Mouse (Mus musculus) adipocyte (in vitro differentiated cells): ENCODE data around the gene Rin3.
A peak's percentile ranks its signal among the peaks of the same experiment; 100 is the strongest.

Experiments
- DNase-seq: peaks from one replicate; pipeline ENCODE4 v3.0.0-alpha.2; 2016; ENCODE audit warnings: low spot score

Rin3 gene

GRCm38 (mm10) chr12:102369488-102370235, 86.8 kb downstream of the Rin3 start:
- no peak for DNase-seq

DNA sequence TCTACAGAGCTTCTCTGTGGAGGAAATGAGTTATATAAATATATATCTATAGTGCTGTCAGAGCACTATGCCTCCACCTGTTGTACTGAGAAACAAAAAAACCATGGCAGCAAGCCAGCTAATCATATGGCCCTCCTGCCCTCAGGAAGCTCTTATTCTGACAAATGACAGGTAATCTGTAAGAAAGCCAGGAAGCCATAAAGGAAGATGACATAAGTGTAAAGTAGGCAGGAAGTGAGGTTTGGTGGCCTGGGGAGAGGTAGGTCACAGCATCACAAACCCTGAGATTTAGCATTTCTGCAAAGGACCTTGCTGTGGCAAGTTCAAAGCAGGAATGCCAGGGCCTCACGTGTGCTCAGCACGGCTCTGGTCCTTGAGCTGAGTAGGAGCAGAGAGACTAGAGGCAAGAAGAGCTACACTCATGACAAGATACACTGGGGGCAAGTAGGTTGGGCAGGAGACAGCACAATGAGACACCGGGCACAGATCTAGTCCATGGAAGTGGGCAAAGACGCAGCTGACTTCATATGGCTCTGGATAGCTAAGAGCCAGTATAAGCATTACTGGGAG, 88.2 kb downstream of the Rin3 start:
- no peak for DNase-seq

DNA sequence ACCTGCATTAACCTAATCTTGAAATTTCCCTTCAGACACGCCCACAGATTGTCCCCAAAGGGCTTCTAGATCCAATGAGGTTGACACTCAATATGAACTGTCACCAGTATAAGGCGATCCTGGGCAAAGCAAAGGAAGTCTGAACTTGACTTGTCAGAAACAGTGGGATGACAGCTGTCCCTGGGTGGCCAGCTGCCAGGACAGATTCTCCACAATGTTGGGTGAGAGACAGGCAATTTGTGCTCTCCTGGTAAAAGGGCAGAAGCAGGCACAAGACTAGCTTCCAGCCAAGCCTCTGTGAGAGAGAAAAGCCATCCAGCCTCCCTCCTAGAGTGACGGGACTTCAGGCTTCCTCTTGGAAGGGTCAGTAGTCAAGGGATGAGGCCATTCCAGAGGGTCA, 89.5 kb downstream of the Rin3 start:
- DNase-seq = peak; percentile 19

GRCm38 (mm10) chr12:102382180-102382579, 99.3 kb downstream of the Rin3 start:
- DNase-seq = no peak

- DNase-seq = no peak
Measured at GRCm38 (mm10) chr12:102383288-102383687, 100.4 kb downstream of the Rin3 start.

- peak; percentile 69 for DNase-seq
Measured at GRCm38 (mm10) chr12:102384819-102385218, 102.0 kb downstream of the Rin3 start.

DNA sequence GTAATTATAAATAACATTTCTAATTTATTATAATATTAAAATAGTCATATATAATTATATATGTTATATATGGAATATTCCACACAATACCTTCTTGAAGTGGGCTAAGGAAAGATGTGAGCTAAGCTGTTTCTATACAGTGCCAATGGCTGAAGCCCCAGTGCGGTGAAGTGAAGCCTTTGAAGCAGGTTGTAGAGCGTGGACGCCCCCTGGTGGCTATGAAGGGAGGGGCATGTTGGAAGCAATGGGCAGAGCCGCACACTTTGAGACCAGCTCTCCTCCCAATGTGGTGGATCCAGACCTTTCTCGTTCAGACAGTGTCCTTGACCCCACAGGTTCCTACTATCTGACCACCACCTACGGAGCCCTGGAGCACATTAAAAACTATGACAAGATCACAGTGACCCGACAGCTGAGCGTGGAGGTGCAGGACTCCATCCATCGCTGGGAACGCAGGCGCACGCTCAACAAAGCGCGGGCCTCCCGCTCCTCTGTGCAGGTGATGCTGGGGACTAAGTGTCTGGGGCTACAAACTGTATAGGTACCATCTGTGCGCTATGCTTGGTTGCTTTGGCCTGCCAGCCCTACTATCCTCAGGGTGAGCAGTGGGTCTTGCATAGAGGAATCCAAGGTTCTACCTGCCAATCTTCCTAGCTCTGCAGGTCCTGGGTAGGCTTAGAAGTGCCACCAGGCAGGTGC, 104.5 kb downstream of the Rin3 start:
- DNase-seq = peak; percentile 82

DNA sequence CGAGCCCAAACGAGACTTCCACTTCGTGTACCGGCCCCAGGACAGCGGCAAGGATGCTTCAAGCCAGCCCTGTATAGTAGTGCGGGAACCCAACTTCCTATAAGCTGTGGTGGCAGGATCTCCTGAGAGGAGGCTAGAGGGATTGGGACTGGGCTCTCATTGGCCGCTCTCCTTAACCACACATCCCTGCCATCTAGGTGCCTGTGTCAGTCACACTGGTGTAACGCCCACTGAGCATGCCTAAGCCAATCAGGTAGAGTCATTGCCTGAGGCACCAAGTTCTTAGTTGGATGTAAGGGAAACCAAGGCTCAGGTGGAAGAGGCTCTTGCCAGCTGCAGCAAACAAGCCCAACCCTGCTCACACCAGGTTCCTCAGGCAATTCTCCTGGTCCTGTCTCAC, 107.2 kb downstream of the Rin3 start:
- no peak for DNase-seq

DNA sequence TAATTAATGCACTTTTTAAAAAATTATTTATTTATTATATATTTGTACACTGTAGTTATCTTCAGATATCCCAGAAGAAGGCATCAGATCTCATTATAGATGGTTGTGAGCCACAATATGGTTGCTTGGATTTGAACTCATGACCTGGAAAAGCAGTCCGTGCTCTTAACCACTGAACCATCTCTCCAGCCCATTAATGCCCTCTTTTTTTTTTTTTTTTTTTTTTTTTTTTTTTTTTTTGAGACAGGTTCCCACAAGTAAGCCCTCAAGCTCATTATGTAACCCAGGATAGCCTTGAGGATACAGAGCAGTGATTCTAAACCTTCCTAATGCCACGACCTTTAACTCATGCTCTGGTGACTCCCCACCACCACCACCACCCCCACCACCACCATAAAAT, 108.3 kb downstream of the Rin3 start:
- DNase-seq = no peak

DNA sequence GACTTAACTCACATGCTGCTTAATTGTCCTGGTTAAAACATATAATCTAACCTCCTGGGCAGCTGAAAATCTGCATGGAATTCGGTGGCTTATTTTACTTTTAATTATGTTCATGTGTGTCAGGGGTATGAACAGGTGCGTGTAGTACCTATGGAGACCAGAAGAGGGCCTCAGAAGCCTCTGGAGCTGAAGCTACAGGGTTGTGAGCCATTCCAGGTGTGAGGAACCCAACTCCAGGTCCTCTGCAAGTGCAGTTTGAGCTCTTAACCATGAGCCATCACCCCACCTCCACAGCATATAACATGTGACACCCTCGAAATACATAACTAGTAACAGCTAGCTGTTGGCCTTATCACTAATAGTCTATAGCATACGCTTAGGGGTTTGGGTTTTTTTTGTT, 109.1 kb downstream of the Rin3 start:
- peak; percentile 33 for DNase-seq

DNA sequence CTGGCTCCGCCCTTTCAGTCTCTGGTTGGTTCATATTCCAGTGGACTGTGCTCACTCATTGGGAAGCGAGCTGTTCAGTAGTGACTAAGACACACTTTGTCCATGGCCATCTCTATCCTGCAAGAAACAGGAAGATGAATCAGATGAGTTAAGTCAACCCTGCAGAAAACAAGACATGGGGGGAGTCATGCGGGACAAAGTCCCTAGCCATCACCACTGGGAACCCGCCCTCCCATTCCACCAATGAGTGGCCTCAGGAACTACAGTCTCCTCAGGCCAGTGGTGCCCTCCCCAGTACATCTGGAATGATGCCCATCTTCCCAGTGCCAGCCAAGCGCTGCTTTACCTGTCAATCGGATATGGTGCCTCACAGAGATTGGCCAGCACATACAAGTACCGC, 111.6 kb downstream of the Rin3 start:
- DNase-seq = no peak

DNA sequence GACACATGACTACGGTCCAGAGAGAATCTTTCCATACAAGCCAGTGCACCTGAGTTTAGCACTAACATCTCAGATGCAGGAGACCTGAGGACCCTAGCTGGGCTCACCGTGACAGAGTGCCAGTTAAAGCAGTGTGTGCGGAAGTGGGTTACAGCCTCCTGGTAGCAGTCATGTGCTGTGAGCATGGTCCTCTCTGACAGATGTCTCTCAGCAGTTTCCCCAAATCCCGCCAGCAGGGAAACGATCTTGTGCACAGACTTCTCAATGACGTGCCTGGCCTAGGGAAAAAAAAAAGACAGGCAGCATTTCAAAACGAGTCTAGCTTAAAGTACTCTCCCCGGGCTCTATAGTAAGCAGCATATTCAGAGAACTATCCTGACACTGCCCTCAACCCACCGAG, 112.7 kb downstream of the Rin3 start:
- DNase-seq = no peak

GRCm38 (mm10) chr12:102395998-102396991, 113.4 kb downstream of the Rin3 start:
- DNase-seq = no peak

DNA sequence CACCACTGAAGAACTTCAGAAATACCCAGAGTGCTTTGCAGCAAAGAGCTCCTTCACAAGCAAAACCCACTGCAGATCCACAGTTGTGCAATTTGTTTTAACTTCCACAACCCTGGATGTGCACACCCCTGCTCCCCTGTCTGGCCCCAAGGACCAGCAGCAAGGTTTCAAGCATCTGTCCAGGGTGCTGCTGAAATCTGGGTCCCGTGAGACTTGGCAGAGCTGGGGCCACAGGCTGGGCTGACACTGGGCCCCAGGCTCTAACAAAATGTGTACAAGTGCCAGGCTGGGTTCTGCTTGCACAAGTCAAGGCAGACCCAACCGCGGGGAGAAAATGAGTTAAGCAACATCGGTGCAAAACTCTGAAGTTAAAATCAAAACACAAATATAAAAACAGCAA, 115.7 kb downstream of the Rin3 start:
- peak; percentile 52 for DNase-seq

- no peak for DNase-seq
Measured at GRCm38 (mm10) chr12:102413171-102413570, 130.3 kb downstream of the Rin3 start.

- DNase-seq = no peak
Measured at GRCm38 (mm10) chr12:102414686-102415085, 131.8 kb downstream of the Rin3 start.

DNA sequence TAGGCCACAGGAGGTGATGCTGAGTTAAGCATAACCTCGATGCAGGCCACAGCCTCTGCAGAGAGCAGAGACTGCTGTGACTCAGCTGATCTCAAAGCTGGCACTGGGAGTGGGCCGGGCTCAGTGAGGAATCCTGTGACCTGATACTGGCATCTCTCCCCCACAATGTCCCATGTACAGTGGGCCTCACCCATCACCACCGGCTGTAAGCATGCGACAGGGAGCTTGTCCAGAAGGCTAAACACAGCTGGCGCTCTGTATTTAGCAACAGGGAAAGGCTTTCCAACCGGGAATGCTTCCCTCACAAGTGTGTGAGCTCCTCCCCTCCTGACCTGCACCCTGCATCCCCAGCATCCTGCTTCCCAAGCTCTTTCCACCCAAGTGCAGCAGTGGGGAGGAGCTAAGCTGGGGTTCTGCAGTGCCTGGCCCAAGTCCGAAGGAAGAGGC, 133.6 kb downstream of the Rin3 start:
- DNase-seq = peak; percentile 21

- DNase-seq = no peak
Measured at GRCm38 (mm10) chr12:102416955-102417510, 134.2 kb downstream of the Rin3 start.

GRCm38 (mm10) chr12:102417701-102418100, 134.9 kb downstream of the Rin3 start:
- no peak for DNase-seq

DNA sequence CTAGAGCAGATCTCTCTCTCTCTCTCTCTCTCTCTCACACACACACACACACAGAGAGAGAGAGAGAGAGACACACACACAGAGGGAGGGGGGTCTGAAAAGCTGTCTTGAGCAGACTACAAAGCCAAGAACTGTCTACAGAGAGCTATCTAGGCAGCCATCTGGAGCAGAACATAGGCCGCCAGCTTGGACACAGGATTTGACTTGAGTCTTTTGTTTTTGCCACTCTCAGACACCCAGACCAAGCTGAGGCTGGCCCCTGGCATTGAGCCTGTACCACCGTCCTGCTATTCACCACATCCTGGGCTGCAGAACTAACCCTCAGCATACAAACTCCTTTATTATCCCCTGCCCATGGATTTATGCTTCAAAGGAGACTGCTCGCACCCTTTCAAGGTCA, 136.7 kb downstream of the Rin3 start:
- DNase-seq = no peak

DNA sequence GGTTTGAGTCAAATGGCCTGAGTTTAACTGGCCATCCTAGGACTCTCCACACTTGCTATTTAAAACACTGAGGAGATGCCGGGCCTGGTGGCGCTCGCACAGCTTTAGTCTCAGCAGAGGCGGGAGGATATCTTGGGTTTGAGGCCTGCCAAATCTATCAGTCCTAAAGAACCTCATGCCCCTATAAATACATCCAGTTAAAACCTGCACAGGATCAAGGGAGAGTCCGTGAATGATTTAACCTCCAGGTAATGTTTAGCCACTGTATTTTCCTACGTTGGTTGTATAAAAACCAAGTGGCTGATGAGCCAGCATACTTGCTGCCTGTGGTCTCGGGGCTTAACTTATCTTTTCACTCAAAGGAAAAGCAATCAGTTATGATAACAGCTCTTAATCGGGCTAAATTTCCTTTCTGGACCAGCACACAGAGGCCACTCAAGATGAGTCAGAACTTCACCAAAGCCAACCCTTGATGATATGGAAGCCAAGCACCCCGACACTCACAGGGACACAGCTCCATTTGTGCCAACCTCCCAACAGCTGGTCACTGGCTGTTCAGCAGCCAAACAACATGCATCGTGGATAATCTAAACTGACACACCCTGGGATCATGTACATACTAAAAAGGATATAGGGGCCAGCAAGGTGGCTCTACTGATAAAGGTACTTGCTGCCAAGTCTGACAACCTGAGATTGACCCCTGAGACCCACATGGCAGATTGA, 137.5 kb downstream of the Rin3 start:
- no peak for DNase-seq
